Mouse (Mus musculus) brain, embryonic 14.5 days (tissue): ENCODE measurements around the gene Sod1. TPM values are rescaled to one million over a fixed set of nuclear protein-coding genes. Genes with fewer than 3 reads are reported as not detected.
"Not testable (repeated sequence)": the region's sequence is repeated elsewhere in the genome, so short reads cannot be mapped to it uniquely, and the experiment has no call there.

Experiments
- DNase-seq: peaks from one replicate; pipeline ENCODE4 v3.0.0-alpha.2; 2011; ENCODE audit warnings: low read depth
- CTCF ChIP-seq: fragments of 200-500 bp; IDR thresholded peaks from 2 replicates; pipeline ENCODE4 v1.5.1; 2012; ENCODE audit warnings: inconsistent platforms, mild to moderate bottlenecking, moderate library complexity, borderline replicate concordance; ENCODE audit not compliant: insufficient read depth, insufficient read length; ENCODE audit errors: extremely low read depth
- POLR2A ChIP-seq: fragments of 200-500 bp; IDR thresholded peaks from 2 replicates; pipeline ENCODE4 v1.6.1; 2012; ENCODE audit warnings: mild to moderate bottlenecking, inconsistent platforms, borderline replicate concordance; ENCODE audit not compliant: poor library complexity, insufficient read depth, insufficient read length, severe bottlenecking; ENCODE audit errors: extremely low read depth
- polyA plus RNA-seq: library from polyadenylated mRNA; depleted of rRNA; stranded (reverse); fragments of >200 nt; gene quantifications from 2 replicates; pipeline ENCODE4 v1.2.3, GENCODE M21; 2012

Gene Sod1
- polyA plus RNA-seq, 1 experiment, result 511 TPM

DNA sequence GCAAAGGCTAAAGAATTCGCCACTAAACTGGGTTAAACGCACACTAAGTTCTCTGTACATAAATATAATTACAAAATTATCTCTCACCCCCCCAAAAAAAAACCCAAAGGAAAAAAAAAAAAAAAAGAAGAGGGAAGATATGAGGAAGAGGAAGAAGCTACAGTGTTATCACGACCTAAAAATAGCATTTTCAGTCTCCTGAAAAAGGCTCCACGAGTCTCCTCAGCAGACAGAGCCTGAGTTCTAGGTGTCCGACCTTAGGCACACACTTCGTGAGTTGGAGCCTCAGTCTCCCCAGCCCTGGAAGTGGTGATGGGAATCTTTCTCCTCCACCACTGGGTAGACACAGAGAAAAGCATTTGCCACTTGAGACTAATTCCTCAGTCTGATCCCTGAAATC is 21.9 kb upstream of the Sod1 start:
- TF ChIP-seq POLR2A (no peak), CTCF (no peak)
- no peak for DNase-seq

DNA sequence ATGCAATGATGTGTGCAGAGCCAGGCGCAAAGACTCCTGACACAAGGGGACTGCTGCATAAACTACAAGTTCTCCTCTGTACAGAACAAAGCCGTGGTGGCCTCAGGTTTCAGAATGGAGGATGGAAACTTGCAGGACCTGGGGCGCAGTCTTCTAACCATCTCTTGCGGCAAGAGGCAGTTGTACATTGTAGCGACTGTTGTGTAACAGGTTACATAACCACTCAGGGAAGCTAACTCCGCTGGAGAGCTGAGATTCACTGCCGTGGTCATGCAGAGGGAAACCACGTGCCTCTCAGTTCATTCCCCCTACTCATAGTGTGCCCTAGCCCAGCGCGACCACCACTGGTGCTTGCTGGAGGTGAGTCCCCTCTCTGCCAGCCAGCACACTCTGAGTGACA is 21.4 kb upstream of the Sod1 start:
- TF ChIP-seq CTCF, result no peak
- no peak for TF ChIP-seq POLR2A
- DNase-seq, result no peak

DNA sequence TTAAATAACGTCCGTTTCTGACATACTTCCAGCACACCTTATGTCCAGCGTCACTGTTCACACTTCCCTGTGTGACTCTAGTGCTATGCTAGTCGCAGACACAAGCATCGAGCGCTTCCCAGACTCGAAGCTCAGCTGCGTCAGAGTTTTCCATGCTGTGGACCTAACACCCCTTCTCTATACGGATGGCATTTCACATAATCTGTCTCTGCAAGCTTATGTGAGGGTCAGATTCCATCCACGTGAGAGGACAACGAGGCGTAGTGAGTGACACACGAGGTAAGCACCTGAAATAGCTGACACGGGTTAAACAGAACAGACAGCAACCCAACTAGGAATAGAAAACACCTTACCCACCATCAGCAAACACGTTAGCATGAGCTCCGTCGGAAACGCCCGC is 18.4 kb upstream of the Sod1 start:
- DNase-seq, result no peak
- TF ChIP-seq CTCF (no peak), POLR2A (no peak)

DNA sequence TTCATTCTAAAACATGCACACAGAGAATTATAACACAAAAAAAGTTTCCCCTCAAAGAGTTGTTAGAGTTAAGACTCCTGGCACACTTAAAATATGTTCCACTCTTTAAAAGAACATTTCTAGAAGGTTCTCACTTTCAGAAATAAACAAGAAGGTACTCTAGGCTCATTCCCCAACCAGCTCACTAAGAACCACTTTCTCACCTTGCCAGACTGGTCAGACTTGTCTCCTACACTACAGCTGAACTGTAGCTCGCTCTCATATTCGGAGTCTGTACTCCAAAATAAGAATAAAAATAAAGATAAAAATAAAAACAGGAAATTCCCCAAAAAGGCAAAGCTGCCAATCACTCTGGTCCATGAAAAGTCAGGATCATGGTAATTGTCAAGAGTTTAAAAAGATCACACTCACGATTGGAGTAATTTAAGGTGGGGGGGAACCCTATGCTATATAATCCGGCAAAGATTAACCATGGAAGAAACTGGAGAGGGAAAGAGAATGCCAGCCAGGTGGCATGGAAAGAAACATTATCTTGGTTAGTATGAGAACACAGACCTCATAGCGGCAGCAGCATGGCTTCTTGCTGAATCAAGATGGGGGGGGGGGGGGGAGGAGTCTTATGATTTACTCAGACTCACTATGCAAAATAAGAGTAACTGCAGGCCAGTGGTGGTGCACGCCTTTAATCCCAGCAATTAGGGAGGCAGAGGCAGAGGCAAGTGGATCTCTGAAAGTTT is 17.2 kb upstream of the Sod1 start:
- TF ChIP-seq CTCF (no peak), POLR2A (no peak)
- DNase-seq, result no peak

DNA sequence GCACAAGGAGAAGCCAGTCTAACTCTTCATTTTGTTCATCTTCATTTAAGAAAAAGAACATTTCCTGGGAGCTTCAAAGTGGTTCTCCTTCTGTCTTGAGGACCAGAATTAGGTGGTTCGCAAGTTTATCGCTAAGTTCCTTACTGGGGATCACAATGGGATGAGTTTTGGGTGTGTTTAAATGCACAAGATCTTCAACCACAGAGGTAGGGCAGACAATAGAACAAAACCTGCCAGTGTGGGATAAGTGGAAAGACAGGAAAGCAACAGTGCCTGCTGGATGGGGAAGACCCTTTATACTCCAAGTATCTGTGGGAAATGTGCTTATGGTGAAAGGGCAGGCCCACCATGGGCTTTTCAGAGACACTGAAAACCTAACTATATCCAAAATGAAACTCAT is 15.7 kb upstream of the Sod1 start:
- DNase-seq, result no peak
- no peak for TF ChIP-seq POLR2A
- TF ChIP-seq CTCF, result no peak

DNA sequence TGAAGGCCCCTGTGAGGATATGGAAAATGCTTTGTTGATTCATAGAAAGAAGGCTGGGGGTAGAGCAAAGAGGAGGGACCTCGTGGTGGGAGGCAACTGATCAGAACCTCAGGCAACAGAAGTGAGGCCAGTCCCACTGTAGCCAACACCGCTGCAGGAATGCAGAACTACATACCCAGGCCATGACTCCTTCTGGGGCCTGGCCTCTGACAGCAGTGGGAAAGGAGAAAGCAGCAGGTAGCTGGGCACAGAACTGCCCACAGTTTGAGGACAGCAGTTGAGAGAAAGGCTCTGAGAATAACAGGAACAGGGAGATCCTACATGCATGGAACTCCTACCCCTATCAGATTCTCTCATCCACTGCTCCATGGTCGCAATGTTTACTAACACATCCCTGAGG is 11.6 kb upstream of the Sod1 start:
- TF ChIP-seq CTCF (no peak), POLR2A (no peak)
- no peak for DNase-seq

DNA sequence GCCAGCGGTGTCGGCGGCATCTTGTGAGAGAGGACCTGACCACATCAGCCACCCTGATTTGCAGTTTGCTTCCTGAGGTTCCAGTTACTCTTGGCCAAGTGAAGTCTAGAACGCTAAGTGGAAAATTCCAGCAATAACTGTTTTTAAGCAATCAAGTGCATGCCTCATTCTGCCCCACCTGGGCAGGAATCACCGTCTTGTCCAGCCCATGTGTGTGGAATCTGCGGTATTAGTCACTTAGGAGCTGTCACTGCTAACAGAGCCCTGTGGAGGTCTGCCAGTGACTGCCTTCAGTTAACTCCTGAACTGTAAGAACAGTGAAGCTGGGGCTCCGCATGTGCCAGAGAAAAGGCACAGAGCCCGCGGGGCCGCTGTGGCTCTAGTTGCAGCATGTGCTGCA is 9.8 kb upstream of the Sod1 start:
- no peak for DNase-seq
- TF ChIP-seq POLR2A, result no peak
- TF ChIP-seq CTCF, result no peak

DNA sequence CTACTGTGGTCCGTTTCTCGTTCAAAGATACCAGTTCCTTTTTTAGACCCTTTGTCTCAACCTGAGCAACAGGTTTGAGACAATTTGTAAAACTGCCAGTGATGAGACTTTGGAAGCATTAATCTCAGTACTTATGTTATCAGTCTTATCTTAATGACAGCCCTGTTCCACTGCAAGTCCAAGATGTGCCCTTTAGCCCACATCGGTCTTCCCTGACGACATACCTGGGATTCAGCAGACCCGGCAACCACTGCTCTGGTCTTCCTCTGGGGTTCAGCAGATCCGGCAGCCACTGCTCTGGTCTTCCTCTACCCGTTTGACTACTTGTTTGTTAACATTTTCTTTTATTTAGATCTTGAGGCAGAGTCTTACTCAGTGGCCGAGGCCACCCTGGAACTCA is 8.8 kb upstream of the Sod1 start:
- DNase-seq, result no peak
- TF ChIP-seq POLR2A, result no peak
- no peak for TF ChIP-seq CTCF

DNA sequence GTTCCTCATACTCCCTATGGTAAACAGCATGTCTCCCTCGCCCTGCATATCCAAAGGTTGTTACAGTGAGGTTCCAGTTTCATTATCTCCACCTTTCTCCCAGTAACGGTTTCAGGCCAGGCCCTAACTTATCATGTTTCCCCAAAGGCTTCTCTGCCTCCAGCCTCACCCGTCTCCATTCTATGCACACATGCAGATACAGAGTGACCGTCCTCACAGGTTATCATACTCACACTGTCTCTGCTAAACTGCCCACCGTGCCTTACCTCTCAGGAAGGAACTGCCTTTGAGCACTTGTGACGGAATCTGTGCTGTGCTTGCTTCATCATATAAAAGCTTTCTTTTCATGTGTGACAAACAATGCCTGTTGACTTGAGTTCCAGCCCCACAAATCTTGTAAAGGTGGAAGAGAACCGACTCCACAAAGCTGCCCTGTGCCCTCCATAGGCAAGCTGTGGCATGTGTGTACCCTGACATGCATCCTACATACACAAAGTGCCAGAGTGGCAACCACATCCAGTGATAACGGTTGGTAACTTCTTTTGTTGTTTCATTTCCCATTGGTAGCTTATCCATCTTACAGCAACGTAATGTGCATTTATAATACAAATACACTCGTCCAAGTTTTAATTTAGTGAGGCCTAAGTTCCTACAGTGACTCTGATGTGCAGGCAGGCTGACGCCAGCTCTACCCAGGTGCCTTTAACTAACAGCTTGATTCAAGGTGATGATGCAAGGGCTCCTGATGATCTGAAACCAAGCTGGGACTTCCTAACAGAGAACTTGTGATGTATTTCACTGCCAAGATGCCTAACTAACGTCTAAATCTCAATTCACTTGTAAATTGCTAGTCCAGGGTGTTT is 6.8 kb upstream of the Sod1 start:
- no peak for TF ChIP-seq CTCF
- TF ChIP-seq POLR2A, result no peak
- DNase-seq, result no peak

DNA sequence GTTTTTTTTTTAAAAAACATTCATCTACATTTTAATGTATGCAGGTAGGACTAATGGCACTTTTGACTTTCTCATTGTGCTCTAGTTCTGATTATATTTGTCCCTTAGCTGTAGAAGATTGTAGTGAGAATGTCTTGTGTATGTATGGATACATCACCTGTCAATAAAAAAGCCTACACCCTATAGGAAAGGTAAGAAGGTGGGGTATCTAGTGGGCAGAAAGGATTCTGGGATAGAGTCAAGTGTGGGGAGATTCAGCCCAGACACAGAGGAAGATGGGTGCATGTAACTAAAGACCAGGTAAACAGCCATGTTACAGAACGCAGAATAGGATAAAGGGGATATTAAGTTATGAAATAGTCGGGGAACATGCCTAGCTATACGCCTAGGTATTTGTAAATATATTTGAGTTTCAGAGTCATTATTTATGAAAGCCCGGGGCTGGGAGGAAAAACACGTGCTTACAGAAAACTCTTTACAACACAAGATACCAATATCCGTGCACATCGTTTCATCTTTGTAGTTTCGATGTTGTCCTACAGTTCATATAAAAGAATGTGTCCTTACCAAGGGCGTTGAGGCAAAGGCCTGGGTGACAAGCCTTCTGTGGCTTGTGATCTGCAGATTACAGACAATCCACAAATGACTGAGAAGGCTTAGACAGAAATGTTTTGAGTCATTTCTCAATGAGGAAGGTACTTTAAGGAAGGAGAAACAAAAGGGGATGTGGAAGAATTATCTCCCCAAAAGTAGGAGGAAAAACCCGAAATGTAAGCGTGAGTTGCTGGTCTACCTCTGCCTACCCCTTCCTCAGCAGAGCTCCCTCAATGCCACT is 5.6 kb upstream of the Sod1 start:
- TF ChIP-seq POLR2A, result no peak
- TF ChIP-seq CTCF, result no peak
- no peak for DNase-seq

DNA sequence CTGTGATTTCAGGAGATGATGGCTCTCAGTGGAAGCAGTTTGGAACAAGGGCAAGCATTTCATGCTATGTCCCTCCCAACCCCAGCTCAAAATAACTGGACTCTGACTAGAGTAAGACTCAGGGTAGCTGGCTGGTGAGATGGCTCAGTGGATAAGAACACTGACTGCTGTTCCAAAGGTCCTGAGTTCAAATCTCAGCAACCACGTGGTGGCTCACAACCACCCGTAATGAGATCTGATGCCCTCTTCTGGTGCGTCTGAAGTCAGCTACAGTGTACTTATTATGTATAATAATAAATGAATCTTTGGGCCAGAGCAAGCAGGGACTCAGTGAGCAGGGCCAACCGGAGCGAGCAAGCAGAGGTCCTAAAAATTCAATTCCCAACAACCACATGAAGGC is 4.7 kb upstream of the Sod1 start:
- DNase-seq, result not testable (repeated sequence)

DNA sequence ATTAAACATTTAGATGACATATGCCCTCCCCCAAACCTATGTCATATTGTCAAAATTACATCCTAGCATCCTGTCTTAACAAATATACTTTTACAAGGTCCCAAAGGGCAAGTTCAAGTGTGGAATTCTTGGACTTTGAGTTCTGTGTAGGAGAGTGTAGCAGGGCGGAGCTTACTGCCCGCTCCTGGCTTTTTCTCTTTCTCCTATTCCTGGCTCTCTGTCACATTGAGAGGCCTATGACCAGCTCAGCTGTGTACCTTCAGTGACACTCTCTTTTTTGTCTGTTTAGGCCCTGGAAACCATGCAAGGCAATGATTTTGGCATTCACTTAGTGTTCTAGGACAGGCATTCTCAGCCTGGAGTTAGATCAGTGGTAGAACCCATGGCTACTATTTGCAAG is 4.1 kb upstream of the Sod1 start:
- DNase-seq, result no peak
- no peak for TF ChIP-seq CTCF
- TF ChIP-seq POLR2A, result no peak

DNA sequence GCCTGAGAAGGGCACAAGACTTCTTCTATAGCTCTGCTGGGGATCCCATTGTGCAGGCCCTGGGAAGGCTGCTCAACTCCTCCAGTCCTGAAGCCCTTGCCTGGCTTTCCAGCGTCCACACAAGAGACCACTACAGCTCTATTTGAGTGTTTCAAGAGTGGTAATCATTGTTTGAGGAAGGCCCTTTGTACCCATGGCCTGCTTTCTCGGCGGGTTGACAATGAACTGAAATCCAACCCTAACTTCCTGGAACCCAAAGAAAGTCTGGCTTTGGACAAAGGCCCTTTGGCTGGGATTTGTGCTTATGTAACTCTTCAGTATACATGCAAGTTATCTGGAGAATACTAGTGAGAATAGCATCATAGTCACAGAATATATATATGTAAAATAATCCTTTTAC is 3.2 kb upstream of the Sod1 start:
- no peak for TF ChIP-seq CTCF
- no peak for TF ChIP-seq POLR2A
- DNase-seq, result peak; percentile 11

DNA sequence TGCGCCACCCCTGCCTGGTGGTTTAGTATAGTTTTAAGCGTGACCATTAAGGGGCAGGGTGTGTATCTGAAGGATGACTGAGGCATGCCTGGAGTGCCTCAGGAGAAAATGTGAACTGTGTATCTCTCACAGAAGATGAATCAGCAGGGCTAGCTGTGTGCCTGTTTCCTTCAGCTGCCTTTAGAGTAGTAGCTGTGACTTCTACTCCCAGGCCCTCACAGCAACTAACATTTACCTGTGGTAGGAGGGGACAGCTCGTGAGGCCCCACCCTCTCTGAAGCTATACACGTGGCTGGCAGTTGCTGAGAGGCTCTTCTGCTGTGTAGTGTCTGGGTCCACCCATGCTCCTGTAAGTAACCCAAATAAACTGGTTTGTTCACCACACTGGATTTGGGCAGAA is 2.6 kb upstream of the Sod1 start:
- no peak for DNase-seq
- TF ChIP-seq CTCF, result no peak
- TF ChIP-seq POLR2A, result no peak

DNA sequence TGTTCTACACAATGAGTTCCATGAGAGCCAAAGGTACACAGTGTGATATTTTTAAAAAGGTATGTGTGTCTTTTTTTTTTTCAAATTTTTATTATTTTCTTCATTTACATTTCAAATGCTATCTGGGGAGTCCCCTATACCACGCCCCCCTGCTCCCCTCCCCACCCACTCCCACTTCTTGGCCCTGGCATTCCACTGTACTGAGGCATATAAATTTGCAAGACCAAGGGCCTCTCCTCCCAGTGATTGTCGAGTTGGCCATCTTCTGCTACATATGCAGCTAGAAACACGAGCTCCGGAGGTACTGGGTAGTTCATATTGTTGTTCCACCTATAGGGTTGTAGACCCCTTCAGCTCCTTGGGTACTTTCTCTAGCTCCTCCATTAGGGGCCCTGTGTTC is 1.1 kb upstream of the Sod1 start:
- not testable (repeated sequence) for DNase-seq
